In the genomic region with DNA sequence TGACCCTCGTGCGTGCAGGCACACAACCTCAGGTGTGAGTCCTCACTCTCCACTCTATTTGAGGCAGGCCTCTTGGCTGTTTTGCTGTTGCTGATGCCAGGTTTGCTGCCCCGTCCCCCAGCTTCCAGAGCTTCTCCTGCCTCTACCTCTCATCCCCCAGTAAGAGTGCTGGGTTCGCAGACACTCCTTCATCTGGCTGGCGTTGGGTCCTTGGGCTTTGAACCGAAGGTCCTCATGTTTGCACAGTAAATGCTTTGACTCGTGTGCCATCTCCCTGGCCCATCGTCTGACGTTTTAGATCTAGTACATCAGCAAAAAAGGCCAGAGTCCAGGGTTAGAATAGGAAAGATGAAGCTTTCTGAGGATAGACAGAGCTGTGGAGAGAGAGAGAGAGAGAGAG, we compare ENCODE assay signal across 26 mouse cellular contexts. TPM values are rescaled to one million over a fixed set of nuclear protein-coding genes. Genes with fewer than 3 reads are reported as not detected.
DNase-seq lines count a peak whose midpoint lies in the region; ATAC-seq and TF ChIP-seq lines count a peak whose summit lies in the region.
"Had no signal": no experiment of that assay in that cellular context is flagged by ENCODE, and none has a peak within 500 bp of the region (broad histone marks: within the 10 kb centered on the region; RNA-seq: fewer than 3 reads in every experiment).

No protein-coding gene starts in this region.

- H3K27ac ChIP-seq in forebrain, embryonic 12.5 days: 0 out of 2 replicates have a peak overlapping the region, but pooled peaks have one; percentile 43
- H3K27ac ChIP-seq in forebrain, embryonic 13.5 days: no peak overlapping the region
- H3K27ac ChIP-seq in layer of hippocampus, adult 2 months: peak overlapping the region; percentile 81; the same call in 1 of the 2 replicates
- 0 out of 2 replicates have a peak overlapping the region, but pooled peaks have one; percentile 75 for H3K27ac ChIP-seq in neural tube, embryonic 13.5 days (replicated peaks)
- peak overlapping the region; percentile 18; the same call in 1 of the 2 replicates for H3K27ac ChIP-seq in hindbrain, embryonic 16.5 days (ENCODE audit: low read depth, low read length)
- H3K27ac ChIP-seq: embryonic facial prominence, embryonic 13.5 days; heart, embryonic 10.5 days; heart, embryonic 15.5 days; liver, embryonic 13.5 days had no signal

- H3K9me3 ChIP-seq in forebrain, embryonic 12.5 days: no peaks in the 10 kb centered on the region
- no peaks in the 10 kb centered on the region for H3K9me3 ChIP-seq in forebrain, embryonic 13.5 days (replicated peaks)
- no peaks in the 10 kb centered on the region for H3K9me3 ChIP-seq in neural tube, embryonic 13.5 days
- H3K9me3 ChIP-seq in hindbrain, embryonic 16.5 days (ENCODE audit: control insufficient read depth, low read length): no peaks in the 10 kb centered on the region
- H3K9me3 ChIP-seq: embryonic facial prominence, embryonic 13.5 days; heart, embryonic 10.5 days; heart, embryonic 15.5 days; liver, embryonic 13.5 days had no signal

- ATAC-seq in forebrain, embryonic 12.5 days (ENCODE audit: low FRiP score): no peak
- ATAC-seq in forebrain, embryonic 13.5 days: no peak
- no peak for ATAC-seq in neural tube, embryonic 13.5 days (ENCODE audit: low read depth)
- ATAC-seq in hindbrain, embryonic 16.5 days: no peak
- ATAC-seq: intestine, postnatal 0 days; lung, postnatal 0 days; Patski had no signal

- H3K9ac ChIP-seq in forebrain, embryonic 12.5 days: no peak overlapping the region
- H3K9ac ChIP-seq in forebrain, embryonic 13.5 days: no peak overlapping the region
- H3K9ac ChIP-seq in neural tube, embryonic 13.5 days: 0 out of 2 replicates have a peak overlapping the region, but pooled peaks have one; percentile 31
- no peak overlapping the region for H3K9ac ChIP-seq in hindbrain, embryonic 16.5 days (ENCODE audit: low read depth, low read length)
- H3K9ac ChIP-seq: embryonic facial prominence, embryonic 13.5 days; heart, embryonic 15.5 days; liver, embryonic 13.5 days had no signal

- peaks cover 66% of the 10 kb centered on the region for H3K4me1 ChIP-seq in forebrain, embryonic 12.5 days
- peaks cover 80% of the 10 kb centered on the region for H3K4me1 ChIP-seq in forebrain, embryonic 13.5 days
- H3K4me1 ChIP-seq in neural tube, embryonic 13.5 days (replicated peaks): peaks cover 95% of the 10 kb centered on the region
- H3K4me1 ChIP-seq in hindbrain, embryonic 16.5 days (ENCODE audit: control insufficient read depth, insufficient read depth, low read depth, low read length): peaks cover 45% of the 10 kb centered on the region

- H3K4me2 ChIP-seq in forebrain, embryonic 12.5 days: no peak overlapping the region
- H3K4me2 ChIP-seq in forebrain, embryonic 13.5 days: no peak overlapping the region
- no peak overlapping the region for H3K4me2 ChIP-seq in neural tube, embryonic 13.5 days
- H3K4me2 ChIP-seq in hindbrain, embryonic 16.5 days (ENCODE audit: low read length): no peak overlapping the region
- H3K4me2 ChIP-seq: embryonic facial prominence, embryonic 13.5 days; heart, embryonic 15.5 days; liver, embryonic 13.5 days had no signal

- no peaks in the 10 kb centered on the region for H3K36me3 ChIP-seq in forebrain, embryonic 12.5 days (replicated peaks)
- H3K36me3 ChIP-seq in forebrain, embryonic 13.5 days (ENCODE audit: poor library complexity, severe bottlenecking): no peaks in the 10 kb centered on the region
- no peaks in the 10 kb centered on the region for H3K36me3 ChIP-seq in neural tube, embryonic 13.5 days
- no peaks in the 10 kb centered on the region for H3K36me3 ChIP-seq in hindbrain, embryonic 16.5 days (ENCODE audit: control insufficient read depth, insufficient read depth, low read length)
- H3K36me3 ChIP-seq: embryonic facial prominence, embryonic 13.5 days; heart, embryonic 10.5 days; heart, embryonic 15.5 days; liver, embryonic 13.5 days had no signal

- 85% methylated on average over 9 of the region's 9 CpGs for WGBS in forebrain, embryonic 12.5 days
- 82% methylated on average over 9 of the region's 9 CpGs for WGBS in forebrain, embryonic 13.5 days
- WGBS in neural tube, embryonic 13.5 days: 78% methylated on average over 9 of the region's 9 CpGs
- WGBS in hindbrain, embryonic 16.5 days: 70% methylated on average over 9 of the region's 9 CpGs

- DNase-seq in layer of hippocampus, adult 2 months (ENCODE audit: low spot score in 2 of 2): no peak
- no peak for DNase-seq in layer of hippocampus, adult 9-11 months
- no peak for DNase-seq in neural tube, embryonic 10.5 days (ENCODE audit: extremely low spot score, low spot score)
- no peak for DNase-seq in left cerebral cortex, adult 18-20 months (ENCODE audit: low spot score in 2 of 2)
- DNase-seq: adrenal gland, postnatal 14 days; cerebellum, adult 11 months; cerebellum, adult 9-11 months; gastrocnemius, postnatal 14 days; kidney, adult 9 months; kidney, postnatal 10 days; liver, embryonic 13.5 days; lung, adult 18-20 months; lung, postnatal 4 days; right cerebral cortex, adult 18-20 months; spleen, adult 18-20 months; thymus, postnatal 25 days had no signal

- no peak for TF ChIP-seq CTCF in layer of hippocampus, adult 2 months (conservative IDR thresholded peaks at IDR 0.05)

- no peak overlapping the region for H3K4me3 ChIP-seq in forebrain, embryonic 12.5 days (replicated peaks)
- no peak overlapping the region for H3K4me3 ChIP-seq in forebrain, embryonic 13.5 days
- H3K4me3 ChIP-seq in layer of hippocampus, adult 2 months: no peak overlapping the region
- H3K4me3 ChIP-seq in neural tube, embryonic 13.5 days: no peak overlapping the region
- no peak overlapping the region for H3K4me3 ChIP-seq in hindbrain, embryonic 16.5 days (ENCODE audit: low read length)
- H3K4me3 ChIP-seq: embryonic facial prominence, embryonic 13.5 days; heart, embryonic 10.5 days; heart, embryonic 15.5 days; liver, embryonic 13.5 days had no signal

- H3K27me3 ChIP-seq in forebrain, embryonic 12.5 days: no peaks in the 10 kb centered on the region
- no peaks in the 10 kb centered on the region for H3K27me3 ChIP-seq in forebrain, embryonic 13.5 days
- no peaks in the 10 kb centered on the region for H3K27me3 ChIP-seq in neural tube, embryonic 13.5 days
- H3K27me3 ChIP-seq in hindbrain, embryonic 16.5 days (replicated peaks; ENCODE audit: control insufficient read depth, insufficient read depth, low read length): no peaks in the 10 kb centered on the region
- H3K27me3 ChIP-seq: embryonic facial prominence, embryonic 13.5 days; heart, embryonic 15.5 days; liver, embryonic 13.5 days; Patski had no signal

RNA-seq across cellular contexts. Expression of gene Prex1, which starts 43.7 kb away (rescaled TPM):
- 29.9 and 30.7 TPM in 2 replicates for polyA plus RNA-seq in forebrain, embryonic 12.5 days (2016; fragmentation: Nextera tagmentation; extraction: Ambion mirVana)
- 28.6 and 32.7 TPM in 2 replicates for polyA plus RNA-seq in forebrain, embryonic 13.5 days (2015; fragmentation: Nextera tagmentation; extraction: Ambion mirVana)
- 10 to 100 TPM; 69.9 to 71.3 TPM for total RNA-seq in layer of hippocampus, adult 2 months (2021)
- 28.5 and 29.3 TPM in 2 replicates for polyA plus RNA-seq in neural tube, embryonic 13.5 days (2015; fragmentation: Nextera tagmentation; extraction: Ambion mirVana)
- polyA plus RNA-seq in hindbrain, embryonic 16.5 days (2015; fragmentation: Nextera tagmentation; extraction: Ambion mirVana): 27.3 and 32.5 TPM in 2 replicates
- 100 to 1,000 TPM in 1 of 2 experiments, 10 to 100 TPM in 1; 91.3 to 104 TPM for total RNA-seq in left cerebral cortex, adult 18-20 months (2021)
